Mouse (Mus musculus) neural tube, embryonic 12.5 days (tissue): Measurements from ENCODE around the gene Rxra. TPM values are rescaled to one million over a fixed set of nuclear protein-coding genes. Genes with fewer than 3 reads are reported as not detected.

Source experiments
- ATAC-seq: fragments of 200-750 bp; cut with Nextera tagmentation; 2 replicates; pipeline ENCODE4 v1.8.0; 2017; ENCODE audit warnings: low read depth, mild to moderate bottlenecking, moderate TSS enrichment, moderate library complexity; ENCODE audit not compliant: low FRiP score
- H3K27ac ChIP-seq: fragments of 300-500 bp; sonication (generic); 2 replicates; pipeline ENCODE4 v1.5.1; 2016
- H3K27me3 ChIP-seq: fragments of 300-500 bp; sonication (generic); replicated peaks from 2 replicates; pipeline ENCODE4 v1.6.1; 2016; ENCODE audit warnings: mild to moderate bottlenecking
- H3K36me3 ChIP-seq: fragments of 300-500 bp; sonication (generic); 2 replicates; pipeline ENCODE4 v1.6.1; 2016; ENCODE audit warnings: mild to moderate bottlenecking
- H3K4me1 ChIP-seq: fragments of 300-500 bp; sonication (generic); 2 replicates; pipeline ENCODE4 v1.6.1; 2016
- H3K4me2 ChIP-seq: fragments of 300-500 bp; sonication (generic); replicated peaks from 2 replicates; pipeline ENCODE4 v1.6.1; 2016; ENCODE audit warnings: mild to moderate bottlenecking
- H3K4me3 ChIP-seq: fragments of 300-500 bp; sonication (generic); 2 replicates; pipeline ENCODE4 v1.5.1; 2016
- H3K9ac ChIP-seq: fragments of 300-500 bp; sonication (generic); 2 replicates; pipeline ENCODE4 v1.6.1; 2016; ENCODE audit warnings: mild to moderate bottlenecking
- H3K9me3 ChIP-seq: fragments of 300-500 bp; sonication (generic); 2 replicates; pipeline ENCODE4 v1.6.1; 2016; ENCODE audit warnings: mild to moderate bottlenecking
- WGBS: fragments of 180-500 bp; shearing (Covaris S2); methylation state at CpG from one replicate; pipeline ENCODE4 v1.1.7; 2016; 5-methylcytosine and 5-hydroxymethylcytosine counted together
- polyA plus RNA-seq: library from polyadenylated mRNA; unstranded; fragments of >200 nt; fragmentation: Nextera tagmentation; extraction: Ambion mirVana; gene quantifications from 2 replicates; pipeline ENCODE4 v1.2.1, GENCODE M21; 2016

The Rxra gene
- polyA plus RNA-seq, 1 experiment from 2014 or later: 6.6 TPM

- no peak for ATAC-seq
- 82% methylated on average over 2 of the region's 2 CpGs for WGBS
- no peaks in the 10 kb centered on the region for H3K36me3 ChIP-seq
- H3K4me3 ChIP-seq: no peak overlapping the region
- H3K4me2 ChIP-seq: no peak overlapping the region
- H3K9ac ChIP-seq: no peak overlapping the region
- H3K4me1 ChIP-seq: no peaks in the 10 kb centered on the region; the same call in 1 of the 2 replicates
- H3K27me3 ChIP-seq: no peaks in the 10 kb centered on the region
- no peaks in the 10 kb centered on the region for H3K9me3 ChIP-seq
- no peak overlapping the region for H3K27ac ChIP-seq
These were observed 101.5 kb downstream of the Rxra start for GRCm38 (mm10) chr2:27777756-27778155.

- H3K4me2 ChIP-seq: no peak overlapping the region
- H3K4me3 ChIP-seq: no peak overlapping the region
- no peak overlapping the region for H3K27ac ChIP-seq
- no peak overlapping the region for H3K9ac ChIP-seq
- no peaks in the 10 kb centered on the region for H3K27me3 ChIP-seq
- no peak for ATAC-seq
- WGBS: 78% methylated on average over 6 of the region's 6 CpGs
- no peaks in the 10 kb centered on the region for H3K9me3 ChIP-seq
- H3K36me3 ChIP-seq: no peaks in the 10 kb centered on the region
- H3K4me1 ChIP-seq: no peaks in the 10 kb centered on the region; the same call in 1 of the 2 replicates
These were observed 102.0 kb downstream of the Rxra start for GRCm38 (mm10) chr2:27778289-27778688.

GRCm38 (mm10) chr2:27779291-27779866 lies 103.1 kb downstream of the Rxra start:
- Histone ChIP-seq H3K27ac (no peak overlapping the region), H3K9ac (no peak overlapping the region), H3K4me2 (no peak overlapping the region), H3K36me3 (no peaks in the 10 kb centered on the region), H3K27me3 (no peaks in the 10 kb centered on the region), H3K9me3 (no peaks in the 10 kb centered on the region), H3K4me3 (no peak overlapping the region), H3K4me1 (no peaks in the 10 kb centered on the region)
- no peak for ATAC-seq
- 91% methylated on average over 9 of the region's 9 CpGs for WGBS

GRCm38 (mm10) chr2:27780162-27780561 lies 103.9 kb downstream of the Rxra start:
- 96% methylated on average over 7 of the region's 7 CpGs for WGBS
- no peaks in the 10 kb centered on the region for H3K4me1 ChIP-seq
- no peak overlapping the region for H3K4me2 ChIP-seq
- no peaks in the 10 kb centered on the region for H3K36me3 ChIP-seq
- no peak for ATAC-seq
- no peaks in the 10 kb centered on the region for H3K27me3 ChIP-seq
- H3K9me3 ChIP-seq: no peaks in the 10 kb centered on the region
- H3K9ac ChIP-seq: no peak overlapping the region
- no peak overlapping the region for H3K27ac ChIP-seq
- H3K4me3 ChIP-seq: no peak overlapping the region

GRCm38 (mm10) chr2:27785363-27785762 lies 109.1 kb downstream of the Rxra start:
- 90% methylated on average over 8 of the region's 8 CpGs for WGBS
- no peaks in the 10 kb centered on the region for H3K4me1 ChIP-seq
- no peak overlapping the region for H3K4me3 ChIP-seq
- no peak overlapping the region for H3K27ac ChIP-seq
- no peaks in the 10 kb centered on the region for H3K9me3 ChIP-seq
- no peak for ATAC-seq
- no peaks in the 10 kb centered on the region for H3K36me3 ChIP-seq
- no peak overlapping the region for H3K4me2 ChIP-seq
- H3K9ac ChIP-seq: no peak overlapping the region
- no peaks in the 10 kb centered on the region for H3K27me3 ChIP-seq

- Histone ChIP-seq H3K9me3 (no peaks in the 10 kb centered on the region), H3K4me1 (no peaks in the 10 kb centered on the region), H3K36me3 (no peaks in the 10 kb centered on the region), H3K9ac (no peak overlapping the region), H3K27ac (no peak overlapping the region), H3K4me3 (no peak overlapping the region), H3K27me3 (no peaks in the 10 kb centered on the region), H3K4me2 (no peak overlapping the region)
- no peak for ATAC-seq
- WGBS: 89% methylated on average over 6 of the region's 6 CpGs
These were observed 109.8 kb downstream of the Rxra start for GRCm38 (mm10) chr2:27785973-27786417.

GRCm38 (mm10) chr2:27791571-27791970 lies 115.3 kb downstream of the Rxra start:
- ATAC-seq: no peak
- Histone ChIP-seq H3K36me3 (no peaks in the 10 kb centered on the region), H3K9me3 (no peaks in the 10 kb centered on the region), H3K4me2 (no peak overlapping the region), H3K9ac (no peak overlapping the region), H3K4me1 (no peaks in the 10 kb centered on the region), H3K27ac (no peak overlapping the region), H3K27me3 (no peaks in the 10 kb centered on the region), H3K4me3 (no peak overlapping the region)
- WGBS: 87% methylated on average over 4 of the region's 4 CpGs

- no peak for ATAC-seq
- no peaks in the 10 kb centered on the region for H3K9me3 ChIP-seq
- no peak overlapping the region for H3K4me3 ChIP-seq
- H3K4me2 ChIP-seq: no peak overlapping the region
- H3K4me1 ChIP-seq: peaks cover 5% of the 10 kb centered on the region; the same call in 1 of the 2 replicates
- H3K9ac ChIP-seq: no peak overlapping the region
- no peaks in the 10 kb centered on the region for H3K27me3 ChIP-seq
- H3K36me3 ChIP-seq: no peaks in the 10 kb centered on the region
- 85% methylated on average over 4 of the region's 4 CpGs for WGBS
- H3K27ac ChIP-seq: no peak overlapping the region
These were observed 122.8 kb downstream of the Rxra start for GRCm38 (mm10) chr2:27799018-27799417.

GRCm38 (mm10) chr2:27801041-27801440 lies 124.8 kb downstream of the Rxra start:
- Histone ChIP-seq H3K4me2 (no peak overlapping the region), H3K9ac (no peak overlapping the region), H3K27me3 (no peaks in the 10 kb centered on the region), H3K9me3 (no peaks in the 10 kb centered on the region), H3K27ac (no peak overlapping the region), H3K36me3 (no peaks in the 10 kb centered on the region), H3K4me1 (peaks cover 5% of the 10 kb centered on the region; the same call in 1 of the 2 replicates), H3K4me3 (no peak overlapping the region)
- 69% methylated on average over 2 of the region's 2 CpGs for WGBS
- ATAC-seq: no peak

GRCm38 (mm10) chr2:27802493-27802892 lies 126.3 kb downstream of the Rxra start:
- H3K9ac ChIP-seq: no peak overlapping the region
- H3K9me3 ChIP-seq: no peaks in the 10 kb centered on the region
- no peak overlapping the region for H3K27ac ChIP-seq
- H3K36me3 ChIP-seq: no peaks in the 10 kb centered on the region
- H3K4me3 ChIP-seq: no peak overlapping the region
- H3K4me1 ChIP-seq: peaks cover 5% of the 10 kb centered on the region; the same call in 1 of the 2 replicates
- ATAC-seq: no peak
- H3K4me2 ChIP-seq: no peak overlapping the region
- H3K27me3 ChIP-seq: no peaks in the 10 kb centered on the region
- WGBS: 29% methylated on average over 9 of the region's 9 CpGs

GRCm38 (mm10) chr2:27806691-27807090 lies 130.5 kb downstream of the Rxra start:
- no peak for ATAC-seq
- H3K27me3 ChIP-seq: no peaks in the 10 kb centered on the region

GRCm38 (mm10) chr2:27807684-27808083 lies 131.4 kb downstream of the Rxra start:
- Histone ChIP-seq H3K27me3 (no peaks in the 10 kb centered on the region), H3K27ac (no peak overlapping the region), H3K9ac (no peak overlapping the region), H3K4me3 (no peak overlapping the region), H3K4me2 (no peak overlapping the region), H3K4me1 (0 out of 2 replicates have a peak, but pooled peaks cover under 1% of the 10 kb centered on the region), H3K9me3 (no peaks in the 10 kb centered on the region), H3K36me3 (no peaks in the 10 kb centered on the region)
- no peak for ATAC-seq
- 88% methylated on average over 3 of the region's 3 CpGs for WGBS

More at GRCm38 (mm10) chr2:27806691-27807090, 130.5 kb downstream of the Rxra start:
- Histone ChIP-seq H3K4me3 (no peak overlapping the region), H3K4me1 (peaks cover 5% of the 10 kb centered on the region; the same call in 1 of the 2 replicates), H3K9me3 (no peaks in the 10 kb centered on the region), H3K36me3 (no peaks in the 10 kb centered on the region), H3K4me2 (no peak overlapping the region), H3K9ac (no peak overlapping the region), H3K27ac (no peak overlapping the region)
- WGBS: 86% methylated on average over 7 of the region's 7 CpGs

- no peaks in the 10 kb centered on the region for H3K9me3 ChIP-seq
- no peak overlapping the region for H3K4me3 ChIP-seq
- no peaks in the 10 kb centered on the region for H3K36me3 ChIP-seq
- H3K9ac ChIP-seq: no peak overlapping the region
- WGBS: 91% methylated on average over 4 of the region's 4 CpGs
- no peaks in the 10 kb centered on the region for H3K4me1 ChIP-seq
- no peak for ATAC-seq
- no peaks in the 10 kb centered on the region for H3K27me3 ChIP-seq
- H3K4me2 ChIP-seq: no peak overlapping the region
- no peak overlapping the region for H3K27ac ChIP-seq
These were observed 133.7 kb downstream of the Rxra start for GRCm38 (mm10) chr2:27809897-27810296.
